In genomic region chr16:38400311-38400960, GRCm38 (mm10) we compare ENCODE assay signal across 9 mouse cellular contexts. TPM values are rescaled to one million over a fixed set of nuclear protein-coding genes. Genes with fewer than 3 reads are reported as not detected.
A peak's percentile ranks its signal among the peaks of the same experiment; 100 is the strongest.
DNase-seq lines count a peak whose midpoint lies in the region; ATAC-seq and TF ChIP-seq lines count a peak whose summit lies in the region.
"Had no signal": no experiment of that assay in that cellular context is flagged by ENCODE, and none has a peak within 500 bp of the region (broad histone marks: within the 10 kb centered on the region; RNA-seq: fewer than 3 reads in every experiment).

No protein-coding gene starts in this region.

- no peak for TF ChIP-seq POLR2A in thymus, adult 2 months (IDR thresholded peaks at IDR 0.05; ENCODE audit: control insufficient read depth, extremely low read depth, insufficient read depth, low read length, poor library complexity)

- DNase-seq in heart, adult 11 months: peak; percentile 90
- no peak for DNase-seq in heart, adult 18-20 months
- no peak for DNase-seq in thymus, adult 2 months
- no peak for DNase-seq in thymus, postnatal 4 days
- DNase-seq in liver, embryonic 13.5 days: no peak
- DNase-seq in yolk sac, embryonic 10.5 days (ENCODE audit: low spot score): no peak

- H3K4me2 ChIP-seq in liver, embryonic 13.5 days: peak overlapping the region; percentile 51

- TF ChIP-seq CTCF in thymus, adult 2 months (IDR thresholded peaks at IDR 0.05; ENCODE audit: borderline replicate concordance, control insufficient read depth, extremely low read depth, insufficient read depth, low read length, poor library complexity): no peak

- H3K9me3 ChIP-seq in liver, embryonic 13.5 days (replicated peaks): no peaks in the 10 kb centered on the region

- no peaks in the 10 kb centered on the region for H3K36me3 ChIP-seq in thymus, adult 2 months (ENCODE audit: control insufficient read depth, insufficient read depth, low read length)
- no peaks in the 10 kb centered on the region for H3K36me3 ChIP-seq in liver, embryonic 13.5 days

- 0 out of 2 replicates have a peak, but pooled peaks have one; percentile 6 for ATAC-seq in liver, embryonic 13.5 days (ENCODE audit: low read depth)
- ATAC-seq in frontal cortex, adult (ENCODE audit: low TSS enrichment): no peak
- ATAC-seq in granulocyte monocyte progenitor cell, adult 5-6 weeks (replicated peaks; ENCODE audit: poor library complexity, severe bottlenecking): no peak

- peak overlapping the region; percentile 41; the same call in 1 of the 2 replicates for H3K9ac ChIP-seq in liver, embryonic 13.5 days

- 93% methylated on average over 9 of the region's 9 CpGs for WGBS in thymus, adult 2 months
- WGBS in liver, embryonic 13.5 days (ENCODE audit: insufficient replicate concordance): 74% methylated on average over 9 of the region's 9 CpGs

- peak overlapping the region; percentile 33; the same call in 1 of the 2 replicates for H3K4me3 ChIP-seq in thymus, adult 2 months (ENCODE audit: control insufficient read depth, insufficient read depth, low read length)
- no peak overlapping the region; the same call in 1 of the 2 replicates for H3K4me3 ChIP-seq in liver, embryonic 13.5 days (replicated peaks)

- H3K27me3 ChIP-seq in thymus, adult 2 months (ENCODE audit: control insufficient read depth, insufficient read depth, low read length): no peaks in the 10 kb centered on the region
- H3K27me3 ChIP-seq in liver, embryonic 13.5 days: no peaks in the 10 kb centered on the region

- peaks cover 21% of the 10 kb centered on the region for H3K4me1 ChIP-seq in thymus, adult 2 months (replicated peaks; ENCODE audit: control insufficient read depth, insufficient read depth, low read length)
- peaks cover 43% of the 10 kb centered on the region for H3K4me1 ChIP-seq in liver, embryonic 13.5 days (replicated peaks)

- H3K27ac ChIP-seq in thymus, adult 2 months (ENCODE audit: control insufficient read depth, insufficient read depth, low read length): no peak overlapping the region; the same call in 1 of the 2 replicates
- peak overlapping the region; percentile 65; the same call in 1 of the 2 replicates for H3K27ac ChIP-seq in liver, embryonic 13.5 days

RNA-seq across cellular contexts. Expression of gene Pla1a, which starts 32.5 kb away (rescaled TPM):
- 1 to 10 TPM; 6.2 to 8.7 TPM for total RNA-seq in heart, adult 18-20 months (2021)
- 4.1 and 5.5 TPM in 2 replicates for polyA plus RNA-seq in thymus, adult 2 months (2012; rRNA removed)
- 8.4 and 9.2 TPM in 2 replicates for polyA plus RNA-seq in liver, embryonic 13.5 days (2015; fragmentation: Nextera tagmentation; extraction: Ambion mirVana)
- total RNA-seq in granulocyte monocyte progenitor cell, adult 5-6 weeks (2014; fragmentation: Nextera tagmentation): not detected in 2 replicates
- not detected in 2 replicates for total RNA-seq in granulocyte monocyte progenitor cell, adult 5-6 weeks (2017)

RNA-seq across cellular contexts. Expression of gene Popdc2, which starts 38.4 kb away (rescaled TPM):
- 100 to 1,000 TPM; 515 to 590 TPM for total RNA-seq in heart, adult 18-20 months (2021)
- polyA plus RNA-seq in thymus, adult 2 months (2012; rRNA removed): 3.1 and 33.2 TPM in 2 replicates
- 22.3 and 24.2 TPM in 2 replicates for polyA plus RNA-seq in liver, embryonic 13.5 days (2015; fragmentation: Nextera tagmentation; extraction: Ambion mirVana)
- not detected in 2 replicates for total RNA-seq in granulocyte monocyte progenitor cell, adult 5-6 weeks (2014; fragmentation: Nextera tagmentation)
- total RNA-seq in granulocyte monocyte progenitor cell, adult 5-6 weeks (2017): not detected in 2 replicates

RNA-seq across cellular contexts. Expression of gene Adprh, which starts 52.1 kb away (rescaled TPM):
- 10 to 100 TPM; 25.6 to 26.8 TPM for total RNA-seq in heart, adult 18-20 months (2021)
- polyA plus RNA-seq in thymus, adult 2 months (2012; rRNA removed): 49.8 and 54.2 TPM in 2 replicates
- polyA plus RNA-seq in liver, embryonic 13.5 days (2015; fragmentation: Nextera tagmentation; extraction: Ambion mirVana): 38.1 and 41.2 TPM in 2 replicates
- total RNA-seq in granulocyte monocyte progenitor cell, adult 5-6 weeks (2014; fragmentation: Nextera tagmentation): 18.9 and 31.5 TPM in 2 replicates
- 10.8 and 15.0 TPM in 2 replicates for total RNA-seq in granulocyte monocyte progenitor cell, adult 5-6 weeks (2017)

RNA-seq across cellular contexts. Expression of gene Gm21987, which starts 53.6 kb away (rescaled TPM):
- total RNA-seq in heart, adult 18-20 months (2021): 1 to 10 TPM in 1 of 2 experiments, not detected in 1; 1.4 TPM
- not detected in 2 replicates for polyA plus RNA-seq in thymus, adult 2 months (2012; rRNA removed)
- not detected in 2 replicates for polyA plus RNA-seq in liver, embryonic 13.5 days (2015; fragmentation: Nextera tagmentation; extraction: Ambion mirVana)
- total RNA-seq in granulocyte monocyte progenitor cell, adult 5-6 weeks (2014; fragmentation: Nextera tagmentation): not detected in 2 replicates
- not detected in 2 replicates for total RNA-seq in granulocyte monocyte progenitor cell, adult 5-6 weeks (2017)
- polyA plus RNA-seq: C2C12 had no signal

RNA-seq across cellular contexts. Expression of gene Cox17, which starts 53.6 kb away (rescaled TPM):
- 100 to 1,000 TPM; 345 to 380 TPM for total RNA-seq in heart, adult 18-20 months (2021)
- 61.0 and 68.7 TPM in 2 replicates for polyA plus RNA-seq in thymus, adult 2 months (2012; rRNA removed)
- 331 and 350 TPM in 2 replicates for polyA plus RNA-seq in liver, embryonic 13.5 days (2015; fragmentation: Nextera tagmentation; extraction: Ambion mirVana)
- total RNA-seq in granulocyte monocyte progenitor cell, adult 5-6 weeks (2014; fragmentation: Nextera tagmentation): 124 and 168 TPM in 2 replicates
- total RNA-seq in granulocyte monocyte progenitor cell, adult 5-6 weeks (2017): 185 and 260 TPM in 2 replicates

Comparison
In these comparisons a context has a peak if more than half of its experiments do, and no peak if none do; other contexts are left out.
1. RNA of gene Pla1a, which starts 32.5 kb away (total RNA-seq): 6.2 to 8.7 TPM in heart, adult 18-20 months; not detected in granulocyte monocyte progenitor cell, adult 5-6 weeks; every median in the first group is over 4 times any median in the second.
2. RNA of gene Popdc2, which starts 38.4 kb away (total RNA-seq): 515 to 590 TPM in heart, adult 18-20 months; not detected in granulocyte monocyte progenitor cell, adult 5-6 weeks; every median in the first group is over 100 times any median in the second.